Mouse (Mus musculus) CH12.LX (cell line): ENCODE results near the gene Slc6a11. TPM values are rescaled to one million over a fixed set of nuclear protein-coding genes. Genes with fewer than 3 reads are reported as not detected.

ENCODE experiments used
- DNase-seq: peaks from one replicate; pipeline ENCODE4 v3.0.0-alpha.2; 2013; ENCODE audit errors: extremely low read depth
- H3K27ac ChIP-seq: 2 replicates; pipeline ENCODE4 v1.5.1; 2012; ENCODE audit warnings: low read depth, mild to moderate bottlenecking, control low read depth, moderate library complexity; ENCODE audit not compliant: insufficient read depth
- H3K27me3 ChIP-seq: replicated peaks from 2 replicates; pipeline ENCODE3; 2012; ENCODE audit warnings: inconsistent platforms
- H3K36me3 ChIP-seq, 2 experiments: replicated peaks in 1 of 2; 2 replicates each; pipeline versions ENCODE3 to v1.6.1; 2012; ENCODE audit warnings: inconsistent platforms in 1 of 2, low read length in 1 of 2, mild to moderate bottlenecking in 1 of 2, mixed read lengths in 1 of 2, moderate library complexity in 1 of 2; ENCODE audit not compliant: control insufficient read depth in 1 of 2, insufficient read depth in 1 of 2
- H3K4me1 ChIP-seq, 2 experiments: 2 replicates each; pipeline ENCODE4 v1.6.1; 2012; ENCODE audit warnings: inconsistent platforms in 1 of 2, moderate library complexity in 1 of 2; ENCODE audit not compliant: insufficient read depth in 2 of 2, control insufficient read depth in 1 of 2
- H3K4me2 ChIP-seq: 2 replicates; pipeline ENCODE4 v1.6.1; 2012; ENCODE audit warnings: low read depth, mild to moderate bottlenecking, control low read depth; ENCODE audit not compliant: poor library complexity, insufficient read depth, severe bottlenecking
- H3K4me3 ChIP-seq, 3 experiments: fragments of 150-350 bp in 1 of 3; sonication (generic) in 1 of 3; replicated peaks in 1 of 3; 2 replicates each; pipeline versions ENCODE3 to v1.5.1; 2011 to 2012; ENCODE audit warnings: low read depth in 2 of 3, low read length in 2 of 3, mild to moderate bottlenecking in 2 of 3, moderate library complexity in 2 of 3, control low read depth in 1 of 3, improper control_type of control experiment in 1 of 3, inconsistent platforms in 1 of 3, mixed read lengths in 1 of 3; ENCODE audit not compliant: poor library complexity in 1 of 3
- H3K79me2 ChIP-seq: replicated peaks from 2 replicates; pipeline ENCODE4 v1.6.1; 2012; ENCODE audit warnings: mild to moderate bottlenecking, moderate library complexity; ENCODE audit not compliant: control insufficient read depth, poor library complexity, insufficient read depth, severe bottlenecking; ENCODE audit errors: extremely low read depth
- H3K9ac ChIP-seq: 2 replicates; pipeline ENCODE4 v1.6.1; 2012; ENCODE audit warnings: low read depth, mild to moderate bottlenecking, control low read depth, moderate library complexity; ENCODE audit not compliant: insufficient read depth
- H3K9me3 ChIP-seq: replicated peaks from 2 replicates; pipeline ENCODE3; 2012; ENCODE audit warnings: low read length, inconsistent platforms, mixed read lengths
- CHD2 ChIP-seq: IDR thresholded peaks from 2 replicates; pipeline ENCODE4 v1.6.1; 2011; ENCODE audit warnings: low read length, improper control_type of control experiment
- EP300 ChIP-seq: IDR thresholded peaks from 2 replicates; pipeline ENCODE4 v1.6.1; 2011; ENCODE audit warnings: low read length, improper control_type of control experiment
- GABPA ChIP-seq: IDR thresholded peaks from 2 replicates; pipeline ENCODE4 v1.6.1; 2012; ENCODE audit warnings: low read depth, low read length, improper control_type of control experiment, inconsistent platforms; ENCODE audit not compliant: insufficient replicate concordance
- JUN ChIP-seq: IDR thresholded peaks from 2 replicates; pipeline ENCODE4 v1.6.1; 2011; ENCODE audit warnings: low read depth, mild to moderate bottlenecking, low read length, improper control_type of control experiment, moderate library complexity; ENCODE audit not compliant: insufficient read depth
- JUND ChIP-seq: conservative IDR thresholded peaks from 2 replicates; pipeline ENCODE4 v1.6.1; 2011; ENCODE audit warnings: low read depth, low read length, improper control_type of control experiment
- PAX5 ChIP-seq: IDR thresholded peaks from 2 replicates; pipeline ENCODE4 v1.6.1; 2012; ENCODE audit warnings: low read length, inconsistent platforms, mixed read lengths
- RAD21 ChIP-seq: IDR thresholded peaks from 2 replicates; pipeline ENCODE4 v1.6.1; 2011; ENCODE audit warnings: low read depth, mild to moderate bottlenecking, low read length, improper control_type of control experiment, moderate library complexity
- USF1 ChIP-seq: IDR thresholded peaks from 2 replicates; pipeline ENCODE4 v1.6.1; 2014; ENCODE audit warnings: low read depth, mild to moderate bottlenecking, inconsistent platforms, low read length, improper control_type of control experiment
- USF2 ChIP-seq: conservative IDR thresholded peaks from 2 replicates; pipeline ENCODE4 v1.6.1; 2011; ENCODE audit warnings: low read depth, low read length, improper control_type of control experiment
- ZKSCAN1 ChIP-seq: IDR thresholded peaks from 2 replicates; pipeline ENCODE4 v1.6.1; 2012; ENCODE audit warnings: low read depth, inconsistent platforms, low read length, improper control_type of control experiment, borderline replicate concordance
- ZNF384 ChIP-seq: IDR thresholded peaks from 2 replicates; pipeline ENCODE4 v1.6.1; 2012; ENCODE audit warnings: low read depth, low read length, improper control_type of control experiment, inconsistent platforms
- dilution Hi-C: fragments of 300-500 bp; cut with MboI; formaldehyde crosslinking; loops from 2 replicates; pipeline ENCODE4 v1.14.3; 2020; ENCODE audit warnings: low sequenced_read_pairs; ENCODE audit not compliant: extremely low pct_unique_long_range_greater_than_20kb, extremely low pct_ligation_motif_present
- in situ Hi-C: fragments of 300-500 bp; cut with MboI; formaldehyde crosslinking; loops from 3 replicates; pipeline ENCODE4 v1.14.3; 2019; ENCODE audit warnings: low sequenced_read_pairs, low pct_ligation_motif_present, low pct_unique_long_range_greater_than_20kb, mixed read lengths
- polyA plus RNA-seq: library from polyadenylated mRNA; unstranded; fragments of >175 nt; gene quantifications from 2 replicates; pipeline ENCODE4 v1.2.1, GENCODE M21; 2012; ENCODE audit warnings: low read depth; ENCODE audit not compliant: insufficient read length
- total RNA-seq, 2 experiments: library from RNA; depleted of rRNA; stranded (reverse); fragments of 300-350 nt in 1 of 2; fragments of >200 nt in 1 of 2; gene quantifications; 2 replicates each; pipeline ENCODE4 v1.2.3; 2012 to 2014

The Slc6a11 gene
- total and polyA plus RNA-seq, 3 experiments, result not detected

GRCm38 (mm10) chr6:114267979-114268378 lies 136.9 kb downstream of the Slc6a11 start:
- H3K9ac ChIP-seq, result no peak overlapping the region
- H3K4me1 ChIP-seq, result no peaks in the 10 kb centered on the region
- H3K4me2 ChIP-seq, result no peak overlapping the region
- TF ChIP-seq USF2 (no peak), USF1 (no peak), ZKSCAN1 (no peak), RAD21 (no peak), JUND (no peak), JUN (no peak), ZNF384 (no peak)
- dilution Hi-C loops (no loop called here), in situ Hi-C loops (no loop called here)
- H3K27ac ChIP-seq, result no peak overlapping the region
- H3K9me3 ChIP-seq, result no peaks in the 10 kb centered on the region
- no peak overlapping the region for H3K4me3 ChIP-seq
- peaks cover 90% of the 10 kb centered on the region for H3K27me3 ChIP-seq
- no peaks in the 10 kb centered on the region for H3K36me3 ChIP-seq
- no peak for DNase-seq
- no peaks in the 10 kb centered on the region for H3K79me2 ChIP-seq

DNA sequence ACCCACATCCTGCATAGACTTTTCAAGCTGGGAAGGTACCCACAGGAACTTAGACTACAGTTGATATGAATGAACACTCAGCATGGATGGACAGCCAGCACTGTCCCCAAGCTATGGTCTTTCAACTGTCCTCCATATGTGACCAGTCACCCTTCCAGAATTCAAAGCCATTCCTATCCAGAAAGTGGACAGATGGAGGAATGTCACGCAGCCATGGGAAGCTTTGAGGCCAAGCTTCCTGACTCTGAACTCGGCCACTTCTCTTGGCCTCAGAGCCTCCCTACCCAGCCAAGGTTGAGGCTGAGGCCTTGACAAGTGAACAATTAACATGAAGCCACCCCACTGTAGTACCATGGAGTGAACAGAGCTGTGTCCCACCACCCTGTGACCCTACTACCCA lies 138.5 kb downstream of the Slc6a11 start:
- no peak overlapping the region for H3K4me2 ChIP-seq
- H3K4me1 ChIP-seq, result no peaks in the 10 kb centered on the region
- no peak overlapping the region for H3K9ac ChIP-seq
- no peaks in the 10 kb centered on the region for H3K36me3 ChIP-seq
- no peaks in the 10 kb centered on the region for H3K79me2 ChIP-seq
- H3K4me3 ChIP-seq, result no peak overlapping the region
- no peak for TF ChIP-seq GABPA
- no peak overlapping the region for H3K27ac ChIP-seq
- no peaks in the 10 kb centered on the region for H3K9me3 ChIP-seq
- DNase-seq, result no peak
- in situ Hi-C loops (no loop called here), dilution Hi-C loops (no loop called here)
- H3K27me3 ChIP-seq, result peaks cover 89% of the 10 kb centered on the region

GRCm38 (mm10) chr6:114270799-114271198 lies 139.8 kb downstream of the Slc6a11 start:
- Histone ChIP-seq H3K4me1 (no peaks in the 10 kb centered on the region), H3K4me3 (no peak overlapping the region), H3K79me2 (no peaks in the 10 kb centered on the region), H3K9ac (no peak overlapping the region), H3K4me2 (no peak overlapping the region), H3K36me3 (no peaks in the 10 kb centered on the region), H3K9me3 (no peaks in the 10 kb centered on the region), H3K27ac (no peak overlapping the region), H3K27me3 (peaks cover 87% of the 10 kb centered on the region)
- TF ChIP-seq PAX5 (no peak), CHD2 (no peak), EP300 (no peak)
- DNase-seq, result no peak
- dilution Hi-C loops, result no loop called here
- in situ Hi-C loops, result no loop called here
